Mouse (Mus musculus): Measurements from ENCODE around the gene B4galt5. TPM values are rescaled to one million over a fixed set of nuclear protein-coding genes. Genes with fewer than 3 reads are reported as not detected.

Gene B4galt5
- polyA plus RNA-seq, 1 experiment from 2014 or later, result 31.5 TPM

- H3K9me3 ChIP-seq (ENCODE audit: control insufficient read depth, low read length), result no peaks in the 10 kb centered on the region
- no peaks in the 10 kb centered on the region for H3K27me3 ChIP-seq (ENCODE audit: control insufficient read depth, insufficient read depth, low read length)
- no peak overlapping the region for H3K4me2 ChIP-seq (ENCODE audit: low read depth, low read length)
- peaks cover 29% of the 10 kb centered on the region for H3K4me1 ChIP-seq (ENCODE audit: control insufficient read depth, insufficient read depth, low read length)
- no peak overlapping the region for H3K4me3 ChIP-seq (ENCODE audit: low read depth, low read length)
- no peak overlapping the region for H3K27ac ChIP-seq (ENCODE audit: low read depth, low read length)
- no peak for ATAC-seq (ENCODE audit: low read depth)
- no peak overlapping the region for H3K9ac ChIP-seq (replicated peaks; ENCODE audit: low read depth, low read length)
- WGBS, result 60% methylated on average over 5 of the region's 5 CpGs
- no peaks in the 10 kb centered on the region for H3K36me3 ChIP-seq (ENCODE audit: control insufficient read depth, insufficient read depth, low read length)
Observed at GRCm38 (mm10) chr2:167330581-167330980, 18.4 kb downstream of the B4galt5 start.

DNA sequence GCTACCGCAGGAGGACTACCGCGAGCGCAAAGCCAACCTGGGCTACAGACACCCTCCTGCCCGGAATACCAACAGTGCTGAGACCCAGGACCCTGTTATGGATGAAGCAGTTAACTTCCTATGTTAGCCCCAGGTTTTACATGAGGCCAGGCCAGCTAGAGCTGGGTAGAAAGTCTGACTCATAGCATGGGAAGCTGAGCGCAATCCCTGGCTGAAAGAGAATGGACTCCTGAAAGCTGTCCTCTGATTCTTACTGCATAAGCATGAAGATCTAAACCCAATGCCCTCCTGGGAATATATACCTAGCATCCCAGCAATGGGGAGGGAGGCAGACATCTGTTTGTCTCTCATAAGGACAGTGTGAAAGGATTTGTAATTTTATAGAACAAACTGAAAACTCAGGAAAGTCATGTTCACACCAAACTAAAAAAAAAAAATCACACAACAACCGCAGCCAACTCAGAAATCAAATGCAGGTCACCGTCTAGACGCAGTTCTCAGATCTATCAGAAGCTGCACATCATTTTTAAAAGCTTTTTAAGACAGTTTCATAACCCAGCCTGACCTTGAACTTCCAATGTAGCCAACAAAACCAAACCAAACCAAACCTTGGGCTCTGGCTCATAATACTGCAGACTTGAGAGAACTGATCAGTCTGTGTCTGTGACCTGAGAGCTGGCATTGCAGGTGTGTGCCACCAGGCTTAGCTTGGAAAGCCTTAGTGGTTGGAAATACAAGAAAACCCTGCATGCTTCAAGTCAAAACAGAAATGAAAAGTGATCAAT is 19.3 kb downstream of the B4galt5 start:
- no peak overlapping the region for H3K4me3 ChIP-seq (ENCODE audit: low read depth, low read length)
- H3K27me3 ChIP-seq (ENCODE audit: control insufficient read depth, insufficient read depth, low read length), result no peaks in the 10 kb centered on the region
- peaks cover 29% of the 10 kb centered on the region for H3K4me1 ChIP-seq (ENCODE audit: control insufficient read depth, insufficient read depth, low read length)
- no peaks in the 10 kb centered on the region for H3K36me3 ChIP-seq (ENCODE audit: control insufficient read depth, insufficient read depth, low read length)
- WGBS, result 90% methylated on average over 9 of the region's 9 CpGs
- no peak for ATAC-seq (ENCODE audit: low read depth)
- 0 out of 2 replicates have a peak overlapping the region, but pooled peaks have one; percentile 21 for H3K9ac ChIP-seq (replicated peaks; ENCODE audit: low read depth, low read length)
- no peak overlapping the region for H3K27ac ChIP-seq (ENCODE audit: low read depth, low read length)
- H3K4me2 ChIP-seq (ENCODE audit: low read depth, low read length), result no peak overlapping the region
- no peaks in the 10 kb centered on the region for H3K9me3 ChIP-seq (ENCODE audit: control insufficient read depth, low read length)

DNA sequence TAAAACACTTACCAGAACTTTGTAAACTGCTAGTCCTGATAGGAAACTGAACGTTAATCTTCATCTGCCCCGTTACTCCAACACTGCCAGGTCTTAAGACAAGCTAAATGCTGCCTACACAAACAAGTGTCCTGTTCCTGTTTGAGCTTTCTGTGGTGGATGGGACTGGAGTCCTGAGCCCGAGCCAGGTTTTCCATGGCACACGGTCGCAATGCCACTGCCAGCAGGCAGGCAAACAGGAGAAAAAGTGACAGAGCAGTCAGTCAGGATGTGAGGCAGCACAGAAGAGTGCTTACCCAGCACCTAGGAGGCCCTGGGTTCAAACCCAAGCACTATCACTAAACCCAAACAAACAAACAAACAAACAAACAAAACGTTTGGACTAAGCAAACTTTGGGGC is 20.6 kb downstream of the B4galt5 start:
- no peak overlapping the region for H3K4me3 ChIP-seq (ENCODE audit: low read depth, low read length)
- H3K4me2 ChIP-seq (ENCODE audit: low read depth, low read length), result no peak overlapping the region
- H3K9ac ChIP-seq (replicated peaks; ENCODE audit: low read depth, low read length), result no peak overlapping the region
- no peaks in the 10 kb centered on the region for H3K27me3 ChIP-seq (ENCODE audit: control insufficient read depth, insufficient read depth, low read length)
- 80% methylated on average over 6 of the region's 6 CpGs for WGBS
- no peaks in the 10 kb centered on the region for H3K36me3 ChIP-seq (ENCODE audit: control insufficient read depth, insufficient read depth, low read length)
- no peak for ATAC-seq (ENCODE audit: low read depth)
- H3K27ac ChIP-seq (ENCODE audit: low read depth, low read length), result no peak overlapping the region
- H3K4me1 ChIP-seq (ENCODE audit: control insufficient read depth, insufficient read depth, low read length), result peaks cover 27% of the 10 kb centered on the region
- H3K9me3 ChIP-seq (ENCODE audit: control insufficient read depth, low read length), result no peaks in the 10 kb centered on the region

- no peak for ATAC-seq (ENCODE audit: low read depth)
- H3K4me3 ChIP-seq (ENCODE audit: low read depth, low read length), result no peak overlapping the region
- H3K27me3 ChIP-seq (ENCODE audit: control insufficient read depth, insufficient read depth, low read length), result no peaks in the 10 kb centered on the region
- no peaks in the 10 kb centered on the region for H3K9me3 ChIP-seq (ENCODE audit: control insufficient read depth, low read length)
- H3K4me2 ChIP-seq (ENCODE audit: low read depth, low read length), result no peak overlapping the region
- no peaks in the 10 kb centered on the region for H3K36me3 ChIP-seq (ENCODE audit: control insufficient read depth, insufficient read depth, low read length)
- H3K27ac ChIP-seq (ENCODE audit: low read depth, low read length), result no peak overlapping the region
- WGBS, result 45% methylated on average over 9 of the region's 9 CpGs
- H3K9ac ChIP-seq (replicated peaks; ENCODE audit: low read depth, low read length), result no peak overlapping the region
- peaks cover 20% of the 10 kb centered on the region for H3K4me1 ChIP-seq (ENCODE audit: control insufficient read depth, insufficient read depth, low read length)
Observed at GRCm38 (mm10) chr2:167326582-167326981, 22.4 kb downstream of the B4galt5 start.

DNA sequence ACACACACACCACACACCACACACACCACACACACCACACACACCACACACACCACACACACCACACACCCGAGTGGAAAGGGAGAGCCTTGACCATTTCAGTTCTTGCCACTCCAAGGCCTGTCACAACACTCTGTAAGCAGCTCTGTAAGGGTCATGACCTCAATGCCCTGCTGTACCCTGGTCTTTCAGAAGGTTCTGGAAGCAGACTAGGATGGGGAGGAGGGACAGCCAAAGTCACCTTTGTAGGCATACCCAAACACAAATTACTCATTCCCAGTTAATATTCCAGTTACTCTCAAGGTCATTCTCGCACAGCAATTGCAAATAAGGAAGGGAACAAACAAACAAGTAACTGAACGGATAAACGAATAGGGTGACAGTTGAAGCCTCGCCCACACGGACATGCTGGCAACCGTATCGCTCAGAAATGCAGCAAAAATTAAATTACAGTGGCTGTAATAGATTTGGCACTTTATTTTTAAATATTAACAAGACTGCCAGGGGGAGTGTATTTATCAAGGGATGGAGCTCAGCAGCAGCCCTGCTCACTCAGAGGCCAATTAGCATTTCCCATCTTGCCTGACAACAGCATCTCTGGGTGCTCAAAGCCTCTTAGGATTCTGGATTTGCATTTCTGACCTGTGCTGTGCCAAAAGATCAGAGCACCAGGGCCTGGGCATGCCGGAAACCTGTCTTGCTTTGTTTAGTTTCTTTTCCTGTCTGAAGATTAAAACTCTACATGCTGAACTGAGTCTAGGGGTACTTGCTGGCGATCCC is 24.6 kb downstream of the B4galt5 start:
- 79% methylated on average over 10 of the region's 10 CpGs for WGBS
- ATAC-seq (ENCODE audit: low read depth), result no peak
- Histone ChIP-seq H3K9ac (replicated peaks; ENCODE audit: low read depth, low read length) (no peak overlapping the region), H3K36me3 (ENCODE audit: control insufficient read depth, insufficient read depth, low read length) (no peaks in the 10 kb centered on the region), H3K27me3 (ENCODE audit: control insufficient read depth, insufficient read depth, low read length) (no peaks in the 10 kb centered on the region), H3K4me2 (ENCODE audit: low read depth, low read length) (no peak overlapping the region), H3K27ac (ENCODE audit: low read depth, low read length) (0 out of 2 replicates have a peak overlapping the region, but pooled peaks have one; percentile 28), H3K4me1 (ENCODE audit: control insufficient read depth, insufficient read depth, low read length) (peaks cover 7% of the 10 kb centered on the region; the same call in 1 of the 2 replicates), H3K4me3 (ENCODE audit: low read depth, low read length) (no peak overlapping the region), H3K9me3 (ENCODE audit: control insufficient read depth, low read length) (no peaks in the 10 kb centered on the region)

- Histone ChIP-seq H3K4me1 (ENCODE audit: control insufficient read depth, insufficient read depth, low read length) (peaks cover 10% of the 10 kb centered on the region), H3K36me3 (ENCODE audit: control insufficient read depth, insufficient read depth, low read length) (no peaks in the 10 kb centered on the region), H3K4me2 (ENCODE audit: low read depth, low read length) (no peak overlapping the region), H3K4me3 (ENCODE audit: low read depth, low read length) (no peak overlapping the region), H3K27me3 (ENCODE audit: control insufficient read depth, insufficient read depth, low read length) (no peaks in the 10 kb centered on the region), H3K27ac (ENCODE audit: low read depth, low read length) (no peak overlapping the region), H3K9ac (replicated peaks; ENCODE audit: low read depth, low read length) (no peak overlapping the region), H3K9me3 (ENCODE audit: control insufficient read depth, low read length) (no peaks in the 10 kb centered on the region)
- ATAC-seq (ENCODE audit: low read depth), result no peak
- WGBS, result 61% methylated on average over 3 of the region's 3 CpGs
Observed at GRCm38 (mm10) chr2:167323116-167323515, 25.9 kb downstream of the B4galt5 start.

GRCm38 (mm10) chr2:167321372-167321771 is 27.6 kb downstream of the B4galt5 start:
- H3K9me3 ChIP-seq (ENCODE audit: control insufficient read depth, low read length), result no peaks in the 10 kb centered on the region
- H3K9ac ChIP-seq (replicated peaks; ENCODE audit: low read depth, low read length), result no peak overlapping the region
- H3K4me3 ChIP-seq (ENCODE audit: low read depth, low read length), result no peak overlapping the region
- no peaks in the 10 kb centered on the region for H3K27me3 ChIP-seq (ENCODE audit: control insufficient read depth, insufficient read depth, low read length)
- WGBS, result 88% methylated on average over 8 of the region's 8 CpGs
- H3K4me1 ChIP-seq (ENCODE audit: control insufficient read depth, insufficient read depth, low read length), result peaks cover 6% of the 10 kb centered on the region
- no peaks in the 10 kb centered on the region for H3K36me3 ChIP-seq (ENCODE audit: control insufficient read depth, insufficient read depth, low read length)
- ATAC-seq (ENCODE audit: low read depth), result no peak
- no peak overlapping the region for H3K27ac ChIP-seq (ENCODE audit: low read depth, low read length)
- H3K4me2 ChIP-seq (ENCODE audit: low read depth, low read length), result no peak overlapping the region

DNA sequence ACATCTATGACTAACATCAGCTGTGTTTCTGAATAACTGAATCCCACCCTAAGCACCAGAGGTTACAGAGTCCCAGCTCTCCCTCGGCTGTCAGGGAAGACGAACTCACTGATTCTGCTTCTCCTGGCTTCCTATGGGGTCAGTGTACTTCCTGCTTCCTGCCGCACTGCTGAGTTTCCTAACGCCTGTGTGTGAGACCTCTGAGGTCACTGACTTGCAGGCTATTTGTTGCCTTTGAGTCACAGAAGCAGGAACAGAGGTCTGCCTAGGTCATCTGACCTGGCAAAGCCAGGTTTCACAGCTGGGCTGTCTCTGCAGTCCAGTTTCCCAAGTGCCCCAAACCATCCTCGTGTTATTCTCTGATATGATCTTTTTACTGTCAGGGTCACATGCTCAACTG is 30.0 kb downstream of the B4galt5 start:
- Histone ChIP-seq H3K36me3 (ENCODE audit: control insufficient read depth, insufficient read depth, low read length) (no peaks in the 10 kb centered on the region), H3K27me3 (ENCODE audit: control insufficient read depth, insufficient read depth, low read length) (no peaks in the 10 kb centered on the region), H3K27ac (ENCODE audit: low read depth, low read length) (no peak overlapping the region), H3K9me3 (ENCODE audit: control insufficient read depth, low read length) (no peaks in the 10 kb centered on the region), H3K4me3 (ENCODE audit: low read depth, low read length) (no peak overlapping the region), H3K4me1 (ENCODE audit: control insufficient read depth, insufficient read depth, low read length) (peaks cover 14% of the 10 kb centered on the region), H3K9ac (replicated peaks; ENCODE audit: low read depth, low read length) (no peak overlapping the region), H3K4me2 (ENCODE audit: low read depth, low read length) (no peak overlapping the region)
- WGBS, result 53% methylated on average over 5 of the region's 5 CpGs
- ATAC-seq (ENCODE audit: low read depth), result no peak

GRCm38 (mm10) chr2:167316724-167317187 is 32.2 kb downstream of the B4galt5 start:
- Histone ChIP-seq H3K4me1 (ENCODE audit: control insufficient read depth, insufficient read depth, low read length) (peaks cover 17% of the 10 kb centered on the region), H3K27me3 (ENCODE audit: control insufficient read depth, insufficient read depth, low read length) (no peaks in the 10 kb centered on the region), H3K4me3 (ENCODE audit: low read depth, low read length) (no peak overlapping the region), H3K27ac (ENCODE audit: low read depth, low read length) (no peak overlapping the region), H3K9ac (replicated peaks; ENCODE audit: low read depth, low read length) (no peak overlapping the region), H3K36me3 (ENCODE audit: control insufficient read depth, insufficient read depth, low read length) (no peaks in the 10 kb centered on the region), H3K4me2 (ENCODE audit: low read depth, low read length) (no peak overlapping the region), H3K9me3 (ENCODE audit: control insufficient read depth, low read length) (no peaks in the 10 kb centered on the region)
- 63% methylated on average over 3 of the region's 3 CpGs for WGBS
- ATAC-seq (ENCODE audit: low read depth), result no peak
